Mouse (Mus musculus) heart, postnatal 4 days (tissue): ENCODE measurements around the gene Ankrd24. TPM values are rescaled to one million over a fixed set of nuclear protein-coding genes. Genes with fewer than 3 reads are reported as not detected.

ENCODE experiments used
- DNase-seq: peaks from one replicate; pipeline ENCODE4 v3.0.0; 2021
- total RNA-seq, 2 experiments: library from RNA; stranded (reverse); gene quantifications; 2 replicates each; pipeline ENCODE4 v1.2.3; 2021

The Ankrd24 gene
- total RNA-seq, result 10 to 100 TPM; 14.5 to 16.0 TPM

DNA sequence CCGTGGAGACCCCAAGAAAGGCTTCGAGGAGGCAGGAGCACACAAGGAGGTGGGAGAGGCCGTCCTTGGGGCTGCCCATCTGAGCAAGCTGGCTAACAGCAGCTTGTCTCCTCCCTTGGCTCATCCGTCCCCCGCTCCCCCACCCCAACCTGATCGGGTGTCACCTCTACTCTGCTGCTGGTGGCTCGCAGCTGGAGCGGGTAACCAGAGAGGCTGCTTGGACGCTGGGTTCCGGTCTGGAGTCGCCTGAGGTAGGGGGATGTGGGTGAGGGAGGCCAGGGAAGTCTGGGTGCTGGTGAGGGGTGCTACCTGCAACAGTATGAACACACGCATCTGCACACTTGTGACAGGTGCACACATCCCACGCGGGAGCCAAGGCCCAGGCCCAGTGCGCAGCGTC, at the start of gene Ankrd24:
Gene Ankrd24, plus strand, starts transcription at position 151 of the 400 bp plus-strand sequence.
- no peak for DNase-seq

DNA sequence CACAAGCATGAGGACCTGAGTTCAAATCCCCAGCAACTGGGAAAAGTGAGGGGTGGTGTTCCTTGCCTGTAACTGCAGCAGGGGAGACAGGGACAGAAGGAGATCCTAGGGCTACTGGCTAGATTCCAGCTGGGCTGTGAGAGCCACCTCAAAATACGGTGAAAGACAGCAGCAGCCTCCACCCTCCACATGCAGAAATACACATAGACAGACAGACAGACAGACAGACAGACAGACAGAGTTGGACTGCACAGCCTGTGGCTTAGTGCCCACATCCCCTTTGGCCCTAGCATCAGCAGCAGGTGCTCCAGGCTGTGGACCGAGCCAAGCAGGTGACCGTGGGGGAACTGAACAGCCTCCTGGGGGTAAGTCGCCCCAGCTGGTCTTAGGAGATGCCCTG, 48.4 kb upstream of the Ankrd24 start:
- DNase-seq, result no peak

DNA sequence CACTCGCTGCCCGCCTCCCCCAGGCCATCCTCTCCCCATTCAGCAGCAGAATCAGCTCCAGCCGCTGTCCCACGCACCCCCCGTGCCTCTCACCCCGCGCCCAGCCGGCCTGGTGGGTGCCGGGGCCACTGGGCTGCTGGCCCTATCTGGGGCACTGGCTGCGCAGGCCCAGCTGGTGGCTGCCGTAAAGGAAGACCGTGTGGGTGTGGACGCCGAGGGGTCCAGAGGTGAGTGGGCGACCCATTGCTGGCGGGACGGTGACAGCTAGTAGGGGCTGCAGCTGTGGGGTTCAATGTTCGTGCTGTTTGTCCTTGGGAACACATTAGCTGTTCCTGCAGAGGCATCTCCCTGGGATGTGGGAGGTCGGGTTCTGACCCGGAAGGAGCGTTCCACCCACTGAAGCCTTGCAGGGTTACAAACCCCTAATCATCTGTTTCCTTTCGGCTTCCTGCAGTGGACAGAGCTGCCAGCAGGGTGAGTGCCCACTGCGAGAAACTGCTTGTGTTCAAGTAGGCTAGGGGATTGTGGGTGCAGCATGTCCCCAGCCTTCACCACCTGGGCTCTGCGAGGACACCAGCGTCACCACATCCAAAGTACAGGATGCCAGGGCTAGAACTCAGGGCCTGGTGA, 47.8 kb upstream of the Ankrd24 start:
- no peak for DNase-seq

DNA sequence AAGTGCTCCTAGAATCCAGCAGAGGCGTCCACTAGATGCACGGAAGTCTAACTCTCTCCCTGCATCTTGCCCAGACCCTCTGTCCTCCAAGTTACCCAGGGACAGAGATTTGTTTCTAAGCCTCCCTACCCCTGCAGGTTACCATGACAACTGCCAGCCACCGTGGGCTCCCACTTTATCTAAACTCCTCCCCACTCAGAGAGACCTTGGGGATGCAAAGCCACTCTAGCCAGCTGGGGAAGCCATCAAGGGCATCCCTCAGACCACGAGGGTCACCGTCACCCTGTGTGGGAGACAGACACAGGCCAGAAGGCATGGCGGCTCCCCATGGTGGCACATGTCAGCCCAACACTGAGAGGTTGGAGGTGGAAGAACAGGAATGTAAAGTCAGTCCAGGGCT, 45.0 kb upstream of the Ankrd24 start:
- no peak for DNase-seq

DNA sequence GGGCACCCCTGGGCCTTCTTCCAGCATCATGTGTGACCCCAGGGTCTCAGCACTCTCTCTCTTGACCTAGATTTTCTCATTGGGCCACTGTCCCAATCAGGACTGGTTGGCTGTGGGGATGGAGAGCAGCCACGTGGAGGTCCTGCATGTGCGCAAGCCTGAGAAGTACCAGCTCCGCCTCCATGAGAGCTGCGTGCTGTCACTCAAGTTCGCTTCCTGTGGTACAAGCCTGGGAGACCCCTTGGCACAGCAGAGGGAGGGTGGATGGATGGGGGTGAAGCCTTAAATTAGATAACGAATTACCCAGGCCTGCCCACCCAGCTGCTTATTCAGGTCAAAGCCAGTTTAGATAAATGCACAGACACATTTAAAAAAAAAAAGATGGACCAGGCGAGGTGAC, 39.6 kb upstream of the Ankrd24 start:
- no peak for DNase-seq

DNA sequence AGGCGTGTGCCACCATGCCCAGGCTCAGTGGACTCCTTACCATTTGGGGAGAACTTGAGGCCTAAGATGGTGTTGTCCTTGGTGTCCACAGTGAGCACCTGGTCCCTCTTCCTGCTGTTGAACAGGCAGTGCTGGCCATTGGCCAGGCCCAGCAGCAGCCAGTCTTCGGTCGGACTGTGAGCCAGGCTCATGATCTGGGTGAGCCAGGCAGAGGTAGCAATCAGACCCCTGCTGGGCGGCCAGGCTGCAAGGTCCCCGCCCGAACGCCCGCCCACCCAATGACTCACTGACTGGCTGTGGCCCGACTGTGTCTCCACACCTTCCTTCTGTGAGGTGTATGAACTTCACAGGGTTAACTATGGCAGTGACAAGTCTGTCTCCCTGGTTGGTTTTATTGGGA, 36.5 kb upstream of the Ankrd24 start:
- DNase-seq, result no peak

DNA sequence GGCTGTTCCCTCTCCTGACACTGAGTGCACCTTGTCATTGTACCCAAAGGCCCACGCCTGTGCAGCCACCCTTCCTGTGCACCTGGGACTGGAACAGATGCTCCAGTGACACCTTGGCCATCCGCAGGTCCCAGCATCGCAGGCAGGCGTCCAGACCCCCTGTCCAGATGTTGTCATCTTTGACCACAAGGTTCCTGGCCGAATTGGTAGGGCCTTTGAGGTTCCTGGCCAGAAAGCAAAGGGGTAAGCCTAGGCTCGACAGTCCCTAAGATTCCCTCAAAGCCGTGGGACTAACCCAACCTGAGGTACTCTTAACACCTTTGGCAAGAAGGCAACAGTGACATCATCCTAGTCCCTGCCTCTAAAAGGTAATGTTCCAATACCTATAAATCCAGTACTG, 35.7 kb upstream of the Ankrd24 start:
- no peak for DNase-seq

DNA sequence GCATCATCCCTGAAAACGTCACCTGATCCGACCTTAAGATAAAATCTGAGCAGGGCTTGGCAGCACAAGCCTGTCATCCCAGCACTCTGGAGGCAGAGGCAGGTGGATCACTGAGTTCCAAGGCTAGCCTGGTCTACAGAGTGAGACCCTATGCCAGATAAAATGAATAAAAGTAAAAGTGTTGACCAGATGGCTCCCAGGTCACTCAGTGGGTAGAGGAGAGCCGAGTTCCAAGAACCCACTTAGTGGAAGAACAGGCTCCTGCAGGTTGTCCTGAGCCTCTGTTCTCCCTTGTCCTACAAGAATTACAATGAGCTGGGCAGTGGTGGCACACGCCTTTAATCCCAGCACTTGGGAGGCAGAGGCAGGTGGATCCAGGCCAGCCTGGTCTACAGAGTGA, 35.1 kb upstream of the Ankrd24 start:
- DNase-seq, result no peak

DNA sequence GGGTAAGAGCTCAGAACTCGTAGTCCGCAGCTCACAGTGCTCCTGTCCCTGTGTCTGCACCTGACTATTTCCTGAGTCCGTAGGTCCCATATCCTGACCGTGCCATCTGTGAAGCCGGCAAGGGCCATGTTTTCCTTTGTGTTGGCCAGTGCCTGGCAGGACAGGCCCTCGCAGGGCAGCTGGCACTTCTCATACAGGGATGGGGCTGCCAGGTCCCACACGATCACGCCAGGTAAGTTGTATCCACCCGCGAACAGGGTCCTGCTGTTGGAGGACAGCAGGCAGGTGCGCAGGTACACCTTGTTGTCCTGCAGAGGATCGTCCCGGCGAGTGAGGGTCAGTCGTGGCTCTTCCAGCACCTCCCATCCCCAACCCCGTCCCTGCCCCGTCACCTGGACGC, 34.4 kb upstream of the Ankrd24 start:
- no peak for DNase-seq

DNA sequence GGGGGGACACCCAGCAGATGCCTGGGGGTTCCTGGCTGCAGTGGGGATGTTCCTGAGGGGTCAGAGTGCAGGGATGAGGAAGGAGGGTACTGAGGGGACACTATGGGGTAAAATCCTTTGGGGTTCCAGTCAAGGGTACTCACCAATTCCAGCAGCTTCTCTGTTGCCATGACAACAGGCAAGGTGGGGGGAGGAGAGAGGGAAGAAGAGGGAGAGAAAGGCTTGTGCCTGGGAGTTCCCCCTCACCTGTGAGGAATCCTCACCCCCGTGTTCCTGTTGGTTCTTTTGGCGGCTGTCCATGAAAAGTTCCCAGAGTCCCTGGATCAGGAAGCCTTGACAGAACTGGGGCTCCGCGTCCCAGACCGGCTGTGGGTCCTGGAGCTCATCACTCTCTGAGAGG, 32.7 kb upstream of the Ankrd24 start:
- DNase-seq, result no peak

DNA sequence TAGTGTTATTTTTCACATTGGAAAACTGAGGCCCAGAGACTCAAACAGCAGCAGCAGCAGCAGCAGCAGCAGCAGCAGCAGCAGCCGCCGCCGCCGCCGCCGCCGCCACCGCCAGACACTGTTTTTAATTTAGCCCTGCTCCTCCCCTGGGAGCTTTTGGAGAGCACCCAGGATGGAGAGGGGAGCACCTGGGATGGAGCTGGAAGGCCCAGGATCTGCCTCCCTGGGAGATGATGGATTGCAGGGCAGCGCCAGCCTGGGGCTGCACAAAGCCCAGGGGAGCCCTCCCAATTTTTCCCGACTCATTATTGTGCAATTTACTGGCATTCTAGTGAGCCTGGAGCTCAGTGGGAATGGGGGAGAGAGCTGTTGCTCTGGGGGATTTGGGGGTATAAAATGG, 31.7 kb upstream of the Ankrd24 start:
- DNase-seq, result peak; percentile 36

DNA sequence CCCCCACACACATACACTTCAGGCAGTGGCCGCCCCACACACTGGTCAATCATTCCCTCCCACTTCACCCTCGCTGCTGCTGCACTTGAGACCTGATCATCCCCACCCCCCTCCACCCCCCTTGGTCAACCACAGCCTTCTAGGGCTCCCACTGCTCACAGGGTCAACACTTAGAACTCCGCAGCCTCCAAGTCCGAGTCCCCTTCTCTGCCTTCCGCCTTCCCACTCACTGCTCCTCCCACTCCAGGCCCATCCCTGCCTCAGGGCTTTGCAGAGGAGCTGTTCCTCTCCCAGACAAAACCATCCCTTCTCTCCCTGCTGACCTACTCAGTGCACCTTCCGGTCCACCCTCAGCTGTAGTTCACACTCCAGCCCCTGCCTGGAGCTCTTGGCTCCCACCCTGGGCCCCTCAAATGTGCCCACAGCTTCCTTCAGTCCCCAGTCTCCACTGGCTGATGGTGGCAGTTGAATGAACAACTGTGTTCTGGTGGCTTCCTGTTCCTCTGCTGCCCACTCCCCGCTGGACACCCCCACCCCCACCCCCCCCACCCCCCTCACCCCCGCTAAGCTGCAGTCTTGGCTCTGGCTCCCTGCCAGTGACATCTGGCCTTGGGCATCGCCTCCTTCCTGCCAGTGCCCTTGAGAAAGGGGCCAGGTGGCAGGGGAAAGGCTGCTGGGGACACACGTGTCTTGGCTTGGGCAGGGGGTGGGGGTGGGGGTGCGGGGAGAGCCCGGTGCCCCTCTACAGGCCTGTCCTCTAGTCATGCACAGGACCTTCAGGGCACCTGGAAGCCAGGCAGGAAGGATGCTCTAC, 31.0 kb upstream of the Ankrd24 start:
- peak; percentile 53 for DNase-seq

DNA sequence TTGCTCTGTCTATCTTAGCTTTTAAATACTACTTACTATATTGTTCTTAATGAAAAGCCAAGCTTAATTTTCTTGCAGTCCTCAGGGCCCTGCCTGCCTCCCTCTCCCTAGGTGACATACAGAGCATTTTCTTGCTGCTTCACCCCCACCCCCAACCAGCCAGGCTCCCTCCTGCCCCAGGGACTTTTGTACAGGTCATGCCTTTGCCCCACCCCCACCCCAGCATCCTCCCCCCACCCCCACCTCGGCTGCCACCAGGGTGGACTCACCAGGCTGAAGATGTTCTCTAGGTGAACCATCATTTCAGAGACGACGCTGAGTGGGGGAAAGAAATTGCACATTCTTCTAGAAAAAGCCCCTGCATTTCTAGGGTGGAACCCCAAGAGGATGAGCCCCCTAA, 30.0 kb upstream of the Ankrd24 start:
- DNase-seq, result no peak

DNA sequence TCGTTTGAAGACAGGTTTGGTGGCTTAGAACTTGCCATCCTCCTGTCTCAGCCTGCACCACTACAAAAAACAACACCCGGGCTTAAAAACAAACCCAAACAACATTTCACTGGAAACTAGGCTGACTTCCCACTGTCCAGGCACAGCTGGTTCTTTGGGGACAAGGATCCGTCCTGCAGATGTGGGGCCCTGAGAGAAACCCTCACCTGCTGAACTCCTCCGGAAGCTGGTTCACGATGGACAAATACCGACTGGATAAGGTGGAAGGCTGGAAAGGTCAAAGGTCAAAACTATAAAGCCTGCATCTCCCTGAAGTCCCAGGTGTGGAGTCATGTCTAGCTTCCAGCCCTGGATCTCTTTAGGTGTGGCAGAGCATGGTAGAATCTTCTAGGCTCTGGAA, 29.5 kb upstream of the Ankrd24 start:
- DNase-seq, result no peak

DNA sequence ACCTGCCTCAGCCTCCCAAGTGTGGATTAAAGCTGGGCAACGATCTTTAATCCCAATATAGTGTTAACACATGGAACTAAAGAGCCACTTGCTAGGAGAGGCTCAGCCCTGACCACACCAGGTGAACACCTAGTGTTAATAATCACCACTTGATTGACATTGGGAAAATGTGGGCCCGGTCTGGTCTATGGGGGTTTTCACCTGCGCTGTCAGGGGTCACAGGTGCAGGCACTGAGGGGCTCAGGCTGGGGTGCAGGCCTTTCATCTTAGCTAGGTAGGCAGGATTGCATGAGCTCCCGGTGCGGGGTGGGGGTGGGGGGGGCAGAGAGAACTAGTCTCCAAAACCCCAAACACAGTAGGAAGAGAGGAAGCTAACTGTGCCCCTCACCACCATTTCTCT, 28.7 kb upstream of the Ankrd24 start:
- no peak for DNase-seq

DNA sequence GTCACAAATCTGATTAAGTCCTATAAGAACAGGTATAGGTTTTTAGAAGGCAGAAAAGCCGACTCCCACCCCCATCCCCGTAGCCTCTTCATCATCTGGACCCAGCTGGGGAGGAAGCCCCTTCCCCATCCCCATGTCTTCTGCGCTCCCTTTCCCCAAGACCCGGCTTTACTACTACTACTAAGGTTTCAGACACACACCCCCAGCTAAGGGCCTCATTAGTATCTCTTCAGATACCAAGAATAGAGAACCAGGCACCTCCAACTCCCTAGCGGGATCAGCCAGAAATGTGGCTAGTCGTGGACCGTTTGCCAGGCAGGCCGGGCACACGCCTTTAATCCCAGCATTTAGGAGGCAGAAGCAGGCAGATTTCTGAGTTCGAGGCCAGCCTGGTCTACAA, 28.2 kb upstream of the Ankrd24 start:
- DNase-seq, result no peak

DNA sequence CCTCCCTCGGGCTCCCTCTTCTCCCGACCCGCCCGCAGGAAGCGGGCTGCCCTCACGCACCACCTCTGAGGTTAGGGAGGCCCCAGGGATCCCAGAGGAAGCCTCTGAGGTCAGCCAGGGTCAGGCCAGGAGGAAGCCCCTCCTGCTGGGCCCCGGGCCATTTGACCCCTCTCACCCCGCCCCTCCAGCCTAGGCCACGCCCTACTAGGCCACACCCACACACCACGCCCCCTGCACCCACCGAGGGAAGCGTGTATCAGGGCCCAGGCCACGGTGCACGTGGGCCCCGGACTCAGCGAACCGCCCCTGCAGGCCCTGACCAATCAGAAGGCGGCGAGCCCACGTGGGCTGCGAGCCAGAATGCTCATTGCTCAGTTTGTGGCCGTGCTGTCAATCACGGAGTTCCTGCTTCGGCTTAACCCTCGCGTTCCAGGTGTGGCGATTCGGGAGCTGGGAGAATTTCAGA, 27.6 kb upstream of the Ankrd24 start, which contains the start of gene Tle6:
Gene Tle6, minus strand, starts transcription at position 336 of the 466 bp plus-strand sequence.
- DNase-seq, result peak; percentile 98

DNA sequence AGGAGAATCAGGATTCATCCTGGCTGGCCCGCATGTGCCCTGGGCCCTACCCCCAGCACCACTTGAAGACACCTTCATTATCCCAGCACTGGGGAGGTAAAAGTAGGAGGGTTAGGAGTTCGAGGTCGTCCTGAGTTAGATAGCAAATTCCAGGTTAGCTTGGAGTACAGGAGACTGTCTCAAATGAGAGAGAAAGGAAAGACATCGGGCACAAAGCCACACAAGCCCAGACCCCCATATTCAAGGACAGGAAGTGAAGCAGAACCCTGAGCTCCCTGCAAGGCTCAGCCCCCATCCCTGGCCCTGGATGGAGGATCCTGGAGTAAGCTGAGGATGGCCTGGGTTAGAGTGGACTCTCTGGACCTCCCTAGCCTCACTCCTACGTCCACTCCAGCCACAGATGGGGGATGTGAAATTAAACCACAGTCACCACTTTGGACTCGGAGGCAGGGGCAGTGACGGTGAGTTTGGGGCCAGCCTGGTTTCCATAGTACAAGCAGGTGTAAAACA, 26.9 kb upstream of the Ankrd24 start:
- no peak for DNase-seq

DNA sequence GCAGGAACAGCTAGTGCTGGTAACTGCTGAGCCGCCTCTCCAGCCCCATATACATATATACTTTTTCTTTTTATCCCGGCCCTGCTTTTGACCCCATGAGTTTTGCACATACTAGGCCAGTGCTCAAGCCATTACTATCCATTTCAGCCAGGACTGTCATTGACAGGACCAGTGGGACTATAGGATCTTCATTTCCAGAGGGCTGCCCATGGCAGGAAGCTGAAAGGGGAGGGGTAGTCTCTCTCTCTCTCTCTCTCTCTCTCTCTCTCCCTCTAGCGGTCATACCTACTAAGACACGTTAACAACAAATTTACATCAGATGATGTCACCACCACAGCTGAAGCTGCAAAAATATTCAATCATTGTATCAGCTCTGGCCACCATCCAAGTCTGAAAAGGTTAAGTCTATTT, 25.6 kb upstream of the Ankrd24 start:
- DNase-seq, result peak; percentile 34

DNA sequence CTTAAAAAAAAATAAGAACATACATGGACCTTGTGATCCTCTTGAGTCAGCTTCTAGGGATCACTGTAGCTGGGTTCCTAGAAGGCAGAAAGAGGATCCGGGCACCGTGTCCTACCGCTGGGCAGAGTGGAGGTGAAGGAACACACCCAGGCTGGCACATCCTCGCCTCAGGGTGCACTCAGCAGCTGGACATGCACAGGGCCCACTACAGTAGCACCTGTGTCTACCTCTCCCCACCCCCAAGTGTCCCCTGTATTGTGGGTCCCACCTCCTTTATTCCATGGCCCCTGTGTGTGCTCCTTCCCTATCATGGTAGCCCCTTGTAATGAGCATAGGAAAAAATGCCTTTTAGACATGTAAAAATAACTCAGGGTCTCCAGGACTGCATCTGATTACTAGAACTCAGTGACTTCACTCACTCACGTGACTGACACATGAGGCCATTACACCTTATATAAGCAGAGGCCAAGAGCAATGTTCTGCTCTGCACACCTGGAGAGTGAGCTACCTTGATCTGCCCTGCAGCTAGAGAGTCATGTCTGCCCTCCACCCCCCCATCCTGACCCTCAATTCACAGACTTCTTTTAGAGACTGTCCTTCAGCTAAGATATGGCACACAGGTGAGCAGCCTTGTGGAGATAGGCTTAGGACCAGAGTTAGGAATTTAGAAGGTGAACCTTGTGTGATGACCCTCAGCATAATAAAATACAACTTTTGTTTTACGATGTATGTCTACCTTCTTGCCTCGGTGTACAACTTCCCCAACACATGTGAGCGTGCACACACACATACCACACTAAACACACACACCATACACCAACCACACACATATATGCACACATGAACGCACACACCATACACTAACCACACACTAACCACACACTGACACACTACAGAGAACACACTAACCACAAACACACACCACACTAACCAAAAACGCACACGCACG, 24.0 kb upstream of the Ankrd24 start:
- no peak for DNase-seq

DNA sequence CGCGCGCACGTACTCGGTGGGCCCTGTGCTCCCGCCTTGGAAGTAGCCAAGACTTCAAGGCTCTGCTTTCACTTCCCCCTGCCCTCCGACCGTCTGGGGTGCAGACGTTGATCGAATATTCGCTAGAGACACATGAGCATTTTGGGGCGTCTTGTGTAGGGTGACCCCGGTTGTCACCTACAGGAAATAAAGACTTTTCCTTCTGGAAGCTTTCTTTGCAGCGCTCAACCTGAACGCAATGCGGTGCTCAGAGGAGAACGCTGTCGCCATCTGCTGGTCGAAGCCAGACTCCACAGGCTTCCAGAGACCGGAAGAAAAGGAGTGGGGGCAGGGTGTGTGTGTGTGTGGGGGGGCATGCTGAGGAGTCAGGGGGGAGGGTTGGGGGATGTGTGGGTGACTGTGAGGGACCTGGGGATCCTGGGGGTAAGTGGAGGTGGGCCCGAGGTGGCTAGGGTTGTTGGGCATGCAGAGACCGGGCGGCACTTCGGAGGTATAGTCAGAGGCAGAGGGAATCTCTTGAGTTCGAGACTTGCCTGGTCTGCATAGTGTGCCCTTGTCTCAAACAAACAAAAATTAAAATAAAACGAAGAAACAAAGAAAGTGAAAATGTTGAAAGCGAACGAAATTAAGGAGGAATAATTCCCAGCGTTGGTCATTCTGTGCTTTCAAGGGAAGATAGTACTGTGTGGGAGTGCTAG, 23.2 kb upstream of the Ankrd24 start:
- peak; percentile 93 for DNase-seq

DNA sequence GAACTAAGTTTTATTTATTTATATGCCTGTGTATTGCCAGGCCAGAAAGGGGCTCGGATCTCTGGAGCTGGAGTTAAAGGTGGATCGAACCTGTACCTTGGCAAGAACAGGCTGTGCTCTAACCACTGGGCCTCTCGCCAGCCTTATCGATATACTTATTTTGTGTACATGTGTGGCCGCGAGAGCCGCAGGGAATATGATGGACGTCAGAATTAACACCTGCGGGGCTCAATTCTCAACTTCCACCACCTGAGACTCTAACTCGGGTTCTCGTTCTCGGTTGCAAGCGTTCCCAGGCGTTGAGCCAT, 22.7 kb upstream of the Ankrd24 start:
- no peak for DNase-seq
